Mouse (Mus musculus): ENCODE data around the gene Cd44. TPM values are rescaled to one million over a fixed set of nuclear protein-coding genes. Genes with fewer than 3 reads are reported as not detected.

Cd44 gene
- polyA plus RNA-seq, 1 experiment = 77.1 TPM

DNA sequence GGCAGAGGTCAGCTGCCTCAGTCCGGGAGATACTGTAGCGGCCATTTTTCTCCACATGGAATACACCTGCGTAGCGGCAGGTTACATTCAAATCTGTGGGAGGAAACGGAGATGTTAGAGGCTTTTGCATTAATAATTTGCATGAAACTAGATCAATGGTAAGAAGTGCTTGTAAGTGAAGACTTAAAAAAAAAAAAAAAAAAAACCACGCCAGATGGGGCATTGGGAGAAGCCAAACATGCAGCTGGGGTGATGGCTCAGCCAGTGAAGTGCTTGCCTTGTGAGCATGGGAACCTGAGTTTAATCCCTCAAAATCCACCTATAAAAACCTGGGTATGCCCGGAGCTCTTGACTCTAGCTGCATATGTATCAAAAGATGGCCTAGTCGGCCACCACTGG, 36.1 kb downstream of the Cd44 start:
- peaks cover 85% of the 10 kb centered on the region for H3K79me2 ChIP-seq (ENCODE audit: control insufficient read depth, insufficient read depth)

DNA sequence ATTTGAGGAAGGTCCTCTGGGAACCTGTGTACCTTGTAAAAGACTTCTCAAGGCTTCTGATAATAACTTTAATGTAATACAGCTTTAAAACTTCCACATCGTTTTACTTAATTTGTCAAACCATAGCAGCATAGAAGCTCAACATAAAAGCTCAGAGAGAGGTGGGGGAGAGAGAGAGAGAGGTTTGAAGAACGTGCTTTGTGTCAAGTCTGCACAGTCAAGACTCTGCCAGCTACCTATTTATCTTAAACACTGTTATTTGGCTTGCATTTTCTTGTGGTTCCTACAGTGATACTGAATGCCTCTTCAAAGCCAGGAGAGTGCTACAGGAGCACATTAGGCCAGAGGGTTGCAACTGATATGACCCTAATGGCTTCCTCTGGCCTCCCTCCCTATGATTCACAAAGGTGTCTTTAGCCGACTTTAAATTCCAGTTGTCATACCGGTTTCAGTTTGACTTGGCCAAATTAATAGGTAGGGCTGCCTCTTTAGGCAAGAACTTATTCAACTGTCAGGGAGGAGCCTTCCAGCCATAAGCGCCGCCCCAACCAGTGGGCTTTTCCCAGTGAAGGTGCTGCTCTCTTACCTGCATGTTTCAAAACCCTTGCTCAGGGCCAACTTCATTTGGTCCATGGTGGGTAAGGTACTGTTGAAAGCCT, 36.6 kb downstream of the Cd44 start:
- peaks cover 56% of the 10 kb centered on the region for H3K36me3 ChIP-seq (ENCODE audit: control insufficient read depth, insufficient read depth)

More for the DNA sequence above, 36.1 kb downstream of the Cd44 start:
- H3K27me3 ChIP-seq (ENCODE audit: control insufficient read depth, insufficient read depth, insufficient read length) = no peaks in the 10 kb centered on the region
- H3ac ChIP-seq (ENCODE audit: control insufficient read depth, insufficient read length) = no peak overlapping the region
- H3K36me3 ChIP-seq (ENCODE audit: control insufficient read depth, insufficient read depth) = peaks cover 51% of the 10 kb centered on the region
- H3K4me3 ChIP-seq = no peak overlapping the region
- TF ChIP-seq TCF3 (IDR thresholded peaks at IDR 0.05; ENCODE audit: insufficient read length, low read depth) (no peak), MYOG (IDR thresholded peaks at IDR 0.05; ENCODE audit: control insufficient read depth in 1 of 3, insufficient read depth in 1 of 3, insufficient read length in 2 of 3, low read depth in 2 of 3) (no peak), MYOD1 (IDR thresholded peaks at IDR 0.05; ENCODE audit: control insufficient read depth in 1 of 3, insufficient read length in 2 of 3, low read depth in 2 of 3) (no peak), CEBPB (IDR thresholded peaks at IDR 0.05; ENCODE audit: insufficient read depth, poor library complexity, severe bottlenecking) (no peak), POLR2AphosphoS2 (IDR thresholded peaks at IDR 0.05; ENCODE audit: insufficient read length, low read depth) (no peak), REST (IDR thresholded peaks at IDR 0.05; ENCODE audit: insufficient read depth, insufficient read length) (no peak), USF1 (IDR thresholded peaks at IDR 0.05; ENCODE audit: low read depth) (no peak), E2F4 (IDR thresholded peaks at IDR 0.05; ENCODE audit: insufficient read depth) (no peak), SRF (IDR thresholded peaks at IDR 0.05; ENCODE audit: control insufficient read depth, insufficient read length, low read depth) (no peak), POLR2A (IDR thresholded peaks at IDR 0.05; ENCODE audit: insufficient read length, low read depth) (no peak), TCF12 (IDR thresholded peaks at IDR 0.05; ENCODE audit: insufficient read depth, poor library complexity, severe bottlenecking) (no peak), MAX (IDR thresholded peaks at IDR 0.05; ENCODE audit: low read depth) (no peak)
- H3K4me2 ChIP-seq (ENCODE audit: low read depth) = no peak overlapping the region

DNA sequence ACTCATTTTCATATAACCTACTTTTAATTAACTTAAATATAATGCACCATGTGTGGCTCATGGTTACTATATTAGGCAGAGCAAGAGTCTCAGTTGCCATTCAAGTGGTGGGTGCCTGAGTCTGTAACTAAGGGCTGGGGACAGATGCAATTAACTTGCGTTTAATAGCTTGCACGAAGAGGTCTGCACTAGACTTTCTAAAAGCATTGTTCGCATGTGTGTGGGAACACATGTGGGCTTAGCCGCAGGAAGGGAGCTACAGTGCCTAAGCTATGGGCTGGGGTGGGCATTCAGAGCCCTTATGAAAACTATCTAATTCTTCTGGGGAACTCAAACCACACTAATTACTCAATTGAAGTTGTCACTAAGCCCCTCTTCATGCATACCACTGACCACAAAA, 37.4 kb downstream of the Cd44 start:
- peaks cover 58% of the 10 kb centered on the region for H3K36me3 ChIP-seq (ENCODE audit: control insufficient read depth, insufficient read depth)

More for the DNA sequence above, 36.6 kb downstream of the Cd44 start:
- Histone ChIP-seq H3K79me2 (ENCODE audit: control insufficient read depth, insufficient read depth) (peaks cover 85% of the 10 kb centered on the region), H3K4me3 (no peak overlapping the region), H3K4me2 (ENCODE audit: low read depth) (no peak overlapping the region), H3K27me3 (ENCODE audit: control insufficient read depth, insufficient read depth, insufficient read length) (no peaks in the 10 kb centered on the region), H3ac (ENCODE audit: control insufficient read depth, insufficient read length) (no peak overlapping the region)
- no peak for TF ChIP-seq MYOD1 (IDR thresholded peaks at IDR 0.05; ENCODE audit: control insufficient read depth in 1 of 3, insufficient read length in 2 of 3, low read depth in 2 of 3)
- no peak for TF ChIP-seq REST (IDR thresholded peaks at IDR 0.05; ENCODE audit: insufficient read depth, insufficient read length)
- TF ChIP-seq MAX (IDR thresholded peaks at IDR 0.05; ENCODE audit: low read depth) = no peak
- TF ChIP-seq TCF3 (IDR thresholded peaks at IDR 0.05; ENCODE audit: insufficient read length, low read depth) = no peak
- no peak for TF ChIP-seq USF1 (IDR thresholded peaks at IDR 0.05; ENCODE audit: low read depth)
- TF ChIP-seq CEBPB (IDR thresholded peaks at IDR 0.05; ENCODE audit: insufficient read depth, poor library complexity, severe bottlenecking) = no peak
- TF ChIP-seq POLR2AphosphoS2 (IDR thresholded peaks at IDR 0.05; ENCODE audit: insufficient read length, low read depth) = no peak
- no peak for TF ChIP-seq TCF12 (IDR thresholded peaks at IDR 0.05; ENCODE audit: insufficient read depth, poor library complexity, severe bottlenecking)
- no peak for TF ChIP-seq POLR2A (IDR thresholded peaks at IDR 0.05; ENCODE audit: insufficient read length, low read depth)
- no peak for TF ChIP-seq MYOG (IDR thresholded peaks at IDR 0.05; ENCODE audit: control insufficient read depth in 1 of 3, insufficient read depth in 1 of 3, insufficient read length in 2 of 3, low read depth in 2 of 3)
- no peak for TF ChIP-seq SRF (IDR thresholded peaks at IDR 0.05; ENCODE audit: control insufficient read depth, insufficient read length, low read depth)
- TF ChIP-seq E2F4 (IDR thresholded peaks at IDR 0.05; ENCODE audit: insufficient read depth) = no peak

DNA sequence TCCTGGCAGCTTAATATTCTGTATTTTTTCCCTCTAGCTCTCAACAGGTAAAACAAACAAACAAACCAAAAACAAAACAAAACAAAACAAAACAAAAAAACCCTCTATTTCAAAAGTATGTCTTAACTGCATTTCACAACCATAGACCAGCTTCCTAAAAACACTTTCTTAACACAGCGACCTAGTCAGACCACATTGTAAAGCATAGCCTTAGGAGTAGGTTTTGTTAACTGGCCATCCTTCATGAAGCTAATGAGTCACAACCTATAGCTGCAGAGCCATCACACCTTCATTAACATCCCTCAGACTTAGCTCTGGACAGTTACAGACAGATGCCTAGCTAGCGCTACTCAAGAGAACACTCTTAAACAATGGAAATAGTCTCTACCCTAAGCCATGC, 37.9 kb downstream of the Cd44 start:
- Histone ChIP-seq H3K4me3 (no peak overlapping the region), H3K36me3 (ENCODE audit: control insufficient read depth, insufficient read depth) (peaks cover 63% of the 10 kb centered on the region), H3K4me2 (ENCODE audit: low read depth) (no peak overlapping the region), H3K27me3 (ENCODE audit: control insufficient read depth, insufficient read depth, insufficient read length) (no peaks in the 10 kb centered on the region), H3ac (ENCODE audit: control insufficient read depth, insufficient read length) (no peak overlapping the region), H3K79me2 (ENCODE audit: control insufficient read depth, insufficient read depth) (peaks cover 83% of the 10 kb centered on the region)
- TF ChIP-seq POLR2A (IDR thresholded peaks at IDR 0.05; ENCODE audit: insufficient read length, low read depth) = no peak
- TF ChIP-seq SRF (IDR thresholded peaks at IDR 0.05; ENCODE audit: control insufficient read depth, insufficient read length, low read depth) = no peak
- TF ChIP-seq MYOD1 (IDR thresholded peaks at IDR 0.05; ENCODE audit: control insufficient read depth in 1 of 3, insufficient read length in 2 of 3, low read depth in 2 of 3) = no peak
- no peak for TF ChIP-seq E2F4 (IDR thresholded peaks at IDR 0.05; ENCODE audit: insufficient read depth)
- no peak for TF ChIP-seq POLR2AphosphoS2 (IDR thresholded peaks at IDR 0.05; ENCODE audit: insufficient read length, low read depth)
- TF ChIP-seq MYOG (IDR thresholded peaks at IDR 0.05; ENCODE audit: control insufficient read depth in 1 of 3, insufficient read depth in 1 of 3, insufficient read length in 2 of 3, low read depth in 2 of 3) = no peak
- TF ChIP-seq TCF12 (IDR thresholded peaks at IDR 0.05; ENCODE audit: insufficient read depth, poor library complexity, severe bottlenecking) = no peak

More for the DNA sequence above, 37.4 kb downstream of the Cd44 start:
- Histone ChIP-seq H3K4me2 (ENCODE audit: low read depth) (no peak overlapping the region), H3K4me3 (no peak overlapping the region), H3K27me3 (ENCODE audit: control insufficient read depth, insufficient read depth, insufficient read length) (no peaks in the 10 kb centered on the region), H3K79me2 (ENCODE audit: control insufficient read depth, insufficient read depth) (peaks cover 83% of the 10 kb centered on the region), H3ac (ENCODE audit: control insufficient read depth, insufficient read length) (no peak overlapping the region)
- TF ChIP-seq MYOD1 (IDR thresholded peaks at IDR 0.05; ENCODE audit: control insufficient read depth in 1 of 3, insufficient read length in 2 of 3, low read depth in 2 of 3) = no peak
- TF ChIP-seq POLR2AphosphoS2 (IDR thresholded peaks at IDR 0.05; ENCODE audit: insufficient read length, low read depth) = no peak
- no peak for TF ChIP-seq CEBPB (IDR thresholded peaks at IDR 0.05; ENCODE audit: insufficient read depth, poor library complexity, severe bottlenecking)
- no peak for TF ChIP-seq MAX (IDR thresholded peaks at IDR 0.05; ENCODE audit: low read depth)
- TF ChIP-seq E2F4 (IDR thresholded peaks at IDR 0.05; ENCODE audit: insufficient read depth) = no peak
- no peak for TF ChIP-seq USF1 (IDR thresholded peaks at IDR 0.05; ENCODE audit: low read depth)
- no peak for TF ChIP-seq TCF12 (IDR thresholded peaks at IDR 0.05; ENCODE audit: insufficient read depth, poor library complexity, severe bottlenecking)
- no peak for TF ChIP-seq SRF (IDR thresholded peaks at IDR 0.05; ENCODE audit: control insufficient read depth, insufficient read length, low read depth)
- TF ChIP-seq TCF3 (IDR thresholded peaks at IDR 0.05; ENCODE audit: insufficient read length, low read depth) = no peak
- TF ChIP-seq MYOG (IDR thresholded peaks at IDR 0.05; ENCODE audit: control insufficient read depth in 1 of 3, insufficient read depth in 1 of 3, insufficient read length in 2 of 3, low read depth in 2 of 3) = no peak

Data from myocyte (in vitro differentiated cells).